Mouse (Mus musculus) liver, adult 2 months (tissue): Measurements from ENCODE around the gene Fam71e2. TPM values are rescaled to one million over a fixed set of nuclear protein-coding genes. Genes with fewer than 3 reads are reported as not detected.
"Not testable (repeated sequence)": the region's sequence is repeated elsewhere in the genome, so short reads cannot be mapped to it uniquely, and the experiment has no call there.

Source experiments
- DNase-seq: peaks from one replicate; pipeline ENCODE4 v3.0.0-alpha.2; 2011; ENCODE audit warnings: low read depth, low spot score; ENCODE audit errors: extremely low read depth
- H3K27ac ChIP-seq: fragments of 200-500 bp; replicated peaks from 2 replicates; pipeline ENCODE4 v1.5.1; 2012; ENCODE audit warnings: low read depth, mild to moderate bottlenecking, control low read depth, inconsistent platforms, low read length; ENCODE audit not compliant: insufficient read depth
- H3K27me3 ChIP-seq: fragments of 200-500 bp; 2 replicates; pipeline ENCODE4 v1.6.1; 2012; ENCODE audit warnings: mild to moderate bottlenecking, moderate library complexity, low read length, inconsistent platforms; ENCODE audit not compliant: control insufficient read depth, insufficient read depth
- H3K36me3 ChIP-seq: fragments of 200-500 bp; 2 replicates; pipeline ENCODE4 v1.6.1; 2012; ENCODE audit warnings: low read length, inconsistent platforms; ENCODE audit not compliant: control insufficient read depth, insufficient read depth
- H3K4me1 ChIP-seq: fragments of 200-500 bp; 2 replicates; pipeline ENCODE4 v1.6.1; 2011; ENCODE audit warnings: low read length; ENCODE audit not compliant: control insufficient read depth, insufficient read depth
- H3K4me3 ChIP-seq: fragments of 200-500 bp; 2 replicates; pipeline ENCODE4 v1.5.1; 2011; ENCODE audit warnings: low read depth, mild to moderate bottlenecking, control low read depth, low read length, moderate library complexity; ENCODE audit not compliant: insufficient read depth
- H3K79me2 ChIP-seq: fragments of 200-500 bp; 2 replicates; pipeline ENCODE4 v1.6.1; 2012; ENCODE audit warnings: inconsistent platforms, mild to moderate bottlenecking, low read length, moderate library complexity; ENCODE audit not compliant: control insufficient read depth, insufficient read depth
- H3K9ac ChIP-seq: fragments of 200-500 bp; 2 replicates; pipeline ENCODE4 v1.6.1; 2012; ENCODE audit warnings: low read depth, mild to moderate bottlenecking, control low read depth, inconsistent platforms, low read length
- CTCF ChIP-seq: fragments of 200-500 bp; IDR thresholded peaks from 2 replicates; pipeline ENCODE4 v1.5.1; 2011; ENCODE audit warnings: low read depth, low read length, control low read depth
- POLR2A ChIP-seq: fragments of 200-500 bp; IDR thresholded peaks from 2 replicates; pipeline ENCODE4 v1.6.1; 2011; ENCODE audit warnings: low read length, control low read depth; ENCODE audit not compliant: insufficient read depth; ENCODE audit errors: extremely low read depth
- WGBS: fragments of 180-500 bp; shearing (Covaris S2); methylation state at CpG from one replicate; pipeline ENCODE4 v1.1.7; 2018; 5-methylcytosine and 5-hydroxymethylcytosine counted together
- polyA plus RNA-seq: library from polyadenylated mRNA; depleted of rRNA; stranded (reverse); fragments of >200 nt; gene quantifications from 2 replicates; pipeline ENCODE4 v1.2.3, GENCODE M21; 2012
- total RNA-seq: library from RNA; depleted of rRNA; stranded (reverse); fragments of >200 nt; gene quantifications from 2 replicates; pipeline ENCODE4 v1.2.3, GENCODE M21; 2014

The Fam71e2 gene
- total and polyA plus RNA-seq, 2 experiments, result not detected

DNA sequence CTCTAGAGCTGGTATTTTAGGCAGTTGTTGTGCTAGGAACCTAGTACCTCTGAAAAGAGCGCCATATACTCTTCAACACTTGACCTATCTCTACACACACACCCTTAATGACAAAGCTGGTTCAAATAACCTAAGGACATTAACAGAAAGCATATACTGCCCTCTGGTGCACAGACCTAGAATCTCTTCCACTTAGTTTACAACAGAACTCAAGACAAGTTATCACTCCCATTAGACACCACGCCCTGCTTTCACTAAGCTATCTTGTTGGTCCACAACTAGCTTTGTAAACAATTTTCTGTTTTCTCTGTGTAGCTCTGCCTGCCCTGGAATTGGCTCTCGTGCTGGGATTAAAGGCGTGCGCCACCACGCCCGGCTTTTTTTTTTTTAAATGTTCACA lies 35.6 kb upstream of the Fam71e2 start:
- Histone ChIP-seq H3K4me3 (no peak overlapping the region), H3K9ac (no peak overlapping the region), H3K36me3 (peaks cover 35% of the 10 kb centered on the region), H3K27ac (no peak overlapping the region), H3K79me2 (peaks cover 8% of the 10 kb centered on the region; the same call in 1 of the 2 replicates), H3K27me3 (no peaks in the 10 kb centered on the region), H3K4me1 (peaks cover 10% of the 10 kb centered on the region)
- WGBS, result 89% methylated on average over 7 of the region's 7 CpGs
- peak; percentile 53 for DNase-seq
- TF ChIP-seq POLR2A, result no peak
- peak; percentile 36; the same call in 1 of the 2 replicates for TF ChIP-seq CTCF

DNA sequence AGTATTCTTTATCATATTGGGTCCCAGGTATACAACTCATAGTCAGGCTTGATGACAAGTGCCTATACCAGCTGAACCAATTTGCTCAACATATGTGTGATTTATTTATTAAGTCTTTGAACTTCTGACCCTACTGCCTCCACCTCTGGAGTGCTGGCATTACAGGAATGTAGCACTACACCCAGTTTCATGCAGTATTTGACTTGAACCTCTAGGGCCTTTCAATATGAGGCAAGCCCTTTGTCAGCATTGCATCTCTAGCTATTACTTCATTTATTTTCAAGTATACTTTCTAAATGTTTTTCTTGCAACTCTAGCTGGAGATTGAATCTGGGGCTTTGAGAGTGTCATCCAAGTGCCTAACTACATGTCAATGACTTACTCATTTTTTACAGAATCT lies 31.1 kb upstream of the Fam71e2 start:
- H3K4me3 ChIP-seq, result no peak overlapping the region
- no peak overlapping the region for H3K9ac ChIP-seq
- H3K4me1 ChIP-seq, result no peaks in the 10 kb centered on the region
- no peaks in the 10 kb centered on the region for H3K79me2 ChIP-seq
- TF ChIP-seq CTCF, result no peak
- TF ChIP-seq POLR2A, result no peak
- no peak for DNase-seq
- no peak overlapping the region for H3K27ac ChIP-seq
- no peaks in the 10 kb centered on the region for H3K27me3 ChIP-seq
- H3K36me3 ChIP-seq, result peaks cover 18% of the 10 kb centered on the region

DNA sequence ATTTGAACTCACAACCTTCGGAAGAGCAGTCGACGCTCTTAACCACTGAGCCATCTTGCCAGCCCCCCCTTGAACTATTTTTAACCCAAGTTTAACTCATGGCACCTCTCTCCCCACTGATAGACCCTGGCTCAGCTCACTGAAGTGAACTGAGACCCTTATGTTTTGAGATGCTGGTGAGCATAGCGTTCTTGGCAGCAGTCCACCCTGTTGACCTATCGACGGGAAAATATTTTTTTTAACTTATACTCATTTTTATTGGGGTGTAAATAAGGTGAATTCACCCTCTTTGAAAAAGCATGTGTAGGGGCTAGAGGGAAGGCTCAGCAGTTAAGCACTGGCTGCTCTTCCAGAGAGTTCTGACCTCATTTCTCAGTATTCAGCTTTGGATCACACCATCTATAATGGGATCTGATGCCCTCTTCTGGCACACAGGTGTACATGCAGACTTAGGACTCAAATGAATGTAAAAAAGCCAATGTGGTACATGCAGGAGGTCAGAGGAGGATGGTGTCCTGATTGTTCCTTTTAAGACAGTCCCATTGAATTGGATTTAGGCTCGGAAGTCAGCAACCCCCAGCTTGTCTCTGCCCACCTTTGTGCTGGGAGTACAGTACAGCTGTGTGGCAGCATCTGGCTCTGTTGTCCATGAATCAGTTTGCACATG lies 24.8 kb upstream of the Fam71e2 start:
- Histone ChIP-seq H3K27ac (no peak overlapping the region), H3K36me3 (peaks cover 12% of the 10 kb centered on the region; the same call in 1 of the 2 replicates), H3K27me3 (no peaks in the 10 kb centered on the region), H3K79me2 (0 out of 2 replicates have a peak, but pooled peaks cover 4% of the 10 kb centered on the region), H3K9ac (no peak overlapping the region), H3K4me3 (no peak overlapping the region), H3K4me1 (peaks cover 5% of the 10 kb centered on the region; the same call in 1 of the 2 replicates)
- peak; percentile 61 for DNase-seq
- no peak for TF ChIP-seq POLR2A
- TF ChIP-seq CTCF, result peak; percentile 61
- WGBS, result 67% methylated on average over 7 of the region's 7 CpGs

GRCm38 (mm10) chr7:4794631-4795168 lies 23.6 kb upstream of the Fam71e2 start:
- H3K4me1 ChIP-seq, result peaks cover 9% of the 10 kb centered on the region
- no peak overlapping the region for H3K27ac ChIP-seq
- H3K36me3 ChIP-seq, result peaks cover 12% of the 10 kb centered on the region; the same call in 1 of the 2 replicates
- H3K79me2 ChIP-seq, result 0 out of 2 replicates have a peak, but pooled peaks cover 4% of the 10 kb centered on the region
- H3K27me3 ChIP-seq, result no peaks in the 10 kb centered on the region
- DNase-seq, result no peak
- no peak overlapping the region for H3K9ac ChIP-seq
- 70% methylated on average over 3 of the region's 3 CpGs for WGBS
- no peak overlapping the region for H3K4me3 ChIP-seq
- TF ChIP-seq CTCF (no peak), POLR2A (no peak)

DNA sequence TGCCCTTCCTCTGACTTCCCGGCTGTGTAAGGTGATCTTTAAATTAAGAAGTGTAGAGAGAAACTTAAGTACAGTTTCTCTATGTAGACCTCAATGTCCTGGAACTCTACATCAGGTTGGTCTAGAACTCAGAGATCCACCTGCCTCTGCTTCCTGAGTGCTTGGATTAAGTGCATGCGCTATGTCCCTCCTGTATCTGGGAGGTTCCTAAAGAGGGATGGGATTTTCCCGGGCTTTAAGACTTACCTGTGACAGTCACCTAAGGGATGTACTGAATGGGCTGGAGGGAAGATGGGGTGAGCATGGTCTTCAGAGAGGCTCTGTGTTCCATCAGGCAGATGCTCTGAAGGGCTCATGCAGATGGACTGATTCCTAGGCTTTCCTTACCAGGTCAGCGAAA lies 22.6 kb upstream of the Fam71e2 start:
- Histone ChIP-seq H3K27ac (no peak overlapping the region), H3K9ac (peak overlapping the region; percentile 86), H3K4me3 (peak overlapping the region; percentile 82), H3K36me3 (peaks cover 12% of the 10 kb centered on the region; the same call in 1 of the 2 replicates), H3K4me1 (peaks cover 10% of the 10 kb centered on the region), H3K27me3 (no peaks in the 10 kb centered on the region), H3K79me2 (0 out of 2 replicates have a peak, but pooled peaks cover 7% of the 10 kb centered on the region)
- DNase-seq, result no peak
- WGBS, result 37% methylated on average over 4 of the region's 4 CpGs
- no peak for TF ChIP-seq CTCF
- TF ChIP-seq POLR2A, result no peak

DNA sequence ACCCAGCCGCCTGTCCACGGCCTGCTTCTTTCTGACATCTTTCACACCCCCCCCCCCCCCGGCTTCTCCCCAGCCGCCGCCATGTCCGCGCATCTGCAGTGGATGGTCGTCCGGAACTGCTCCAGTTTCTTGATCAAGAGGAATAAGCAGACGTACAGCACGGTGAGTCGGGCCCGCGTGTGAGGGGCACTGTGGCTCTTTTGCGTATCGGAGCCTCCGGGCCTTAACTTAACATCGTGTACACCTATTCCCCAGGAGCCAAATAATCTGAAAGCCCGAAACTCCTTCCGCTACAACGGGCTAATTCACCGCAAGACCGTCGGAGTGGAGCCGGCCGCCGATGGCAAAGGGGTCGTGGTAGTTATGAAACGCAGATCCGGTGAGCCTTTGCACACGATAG lies 22.1 kb upstream of the Fam71e2 start:
- H3K4me1 ChIP-seq, result peaks cover 15% of the 10 kb centered on the region
- not testable (repeated sequence) for DNase-seq, H3K79me2 ChIP-seq

More for the DNA sequence above, 22.1 kb upstream of the Fam71e2 start:
- WGBS, result under 1% methylated on average over 31 of the region's 31 CpGs
- peak overlapping the region; percentile 65; the same call in 1 of the 2 replicates for H3K27ac ChIP-seq
- peaks cover 12% of the 10 kb centered on the region; the same call in 1 of the 2 replicates for H3K36me3 ChIP-seq
- peak overlapping the region; percentile 86 for H3K9ac ChIP-seq
- peak overlapping the region; percentile 82 for H3K4me3 ChIP-seq
- not testable (repeated sequence) for H3K27me3 ChIP-seq
